Mouse (Mus musculus): ENCODE measurements around the gene 4930447C04Rik. TPM values are rescaled to one million over a fixed set of nuclear protein-coding genes. Genes with fewer than 3 reads are reported as not detected.

The 4930447C04Rik gene
- 5.5 and 9.4 TPM in 2 replicates for polyA plus RNA-seq (2015; fragmentation: Nextera tagmentation; extraction: Ambion mirVana)

DNA sequence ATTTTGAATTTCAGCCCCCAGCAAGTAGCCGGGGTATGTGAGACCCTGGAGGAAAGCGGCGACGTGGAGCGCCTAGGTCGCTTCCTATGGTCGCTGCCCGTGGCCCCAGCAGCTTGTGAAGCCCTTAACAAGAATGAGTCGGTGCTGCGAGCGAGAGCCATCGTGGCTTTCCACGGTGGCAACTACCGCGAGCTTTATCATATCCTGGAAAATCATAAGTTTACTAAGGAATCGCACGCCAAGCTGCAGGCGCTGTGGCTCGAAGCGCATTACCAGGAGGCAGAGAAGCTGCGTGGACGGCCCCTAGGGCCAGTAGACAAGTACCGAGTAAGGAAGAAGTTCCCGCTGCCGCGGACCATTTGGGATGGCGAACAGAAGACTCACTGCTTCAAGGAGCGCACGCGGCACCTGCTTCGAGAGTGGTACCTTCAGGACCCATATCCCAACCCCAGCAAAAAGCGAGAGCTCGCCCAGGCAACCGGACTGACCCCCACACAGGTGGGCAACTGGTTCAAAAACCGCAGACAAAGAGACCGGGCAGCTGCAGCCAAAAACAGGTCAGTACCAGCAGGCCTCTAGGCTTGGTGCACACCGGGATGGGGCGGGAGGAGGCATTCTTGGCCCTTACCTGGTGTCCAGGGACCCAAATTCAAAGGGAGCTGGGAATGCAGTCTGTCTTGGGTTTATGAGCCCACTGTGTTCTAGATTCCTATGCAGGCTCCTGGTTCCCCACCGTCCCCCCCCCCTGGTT is at the start of gene 4930447C04Rik:
Gene 4930447C04Rik, minus strand, starts transcription at position 704 of the 751 bp plus-strand sequence.
- Histone ChIP-seq H3K36me3 (ENCODE audit: control insufficient read depth, insufficient read depth, low read length) (no peaks in the 10 kb centered on the region), H3K9ac (ENCODE audit: low read depth, low read length) (no peak within 1 kb of the TSS), H3K4me2 (ENCODE audit: low read length) (peak within 1 kb of the TSS; percentile 32; the same call in 1 of the 2 replicates), H3K27ac (ENCODE audit: low read depth, low read length) (no peak within 1 kb of the TSS), H3K9me3 (ENCODE audit: control insufficient read depth, low read length) (no peaks in the 10 kb centered on the region), H3K4me1 (ENCODE audit: control insufficient read depth, insufficient read depth, low read depth, low read length) (no peaks in the 10 kb centered on the region; the same call in 1 of the 2 replicates), H3K4me3 (ENCODE audit: low read length) (no peak within 1 kb of the TSS), H3K27me3 (replicated peaks; ENCODE audit: control insufficient read depth, insufficient read depth, low read length) (peaks cover 66% of the 10 kb centered on the region)
- no peak for ATAC-seq
- WGBS, result 1% methylated on average over 39 of the region's 39 CpGs

DNA sequence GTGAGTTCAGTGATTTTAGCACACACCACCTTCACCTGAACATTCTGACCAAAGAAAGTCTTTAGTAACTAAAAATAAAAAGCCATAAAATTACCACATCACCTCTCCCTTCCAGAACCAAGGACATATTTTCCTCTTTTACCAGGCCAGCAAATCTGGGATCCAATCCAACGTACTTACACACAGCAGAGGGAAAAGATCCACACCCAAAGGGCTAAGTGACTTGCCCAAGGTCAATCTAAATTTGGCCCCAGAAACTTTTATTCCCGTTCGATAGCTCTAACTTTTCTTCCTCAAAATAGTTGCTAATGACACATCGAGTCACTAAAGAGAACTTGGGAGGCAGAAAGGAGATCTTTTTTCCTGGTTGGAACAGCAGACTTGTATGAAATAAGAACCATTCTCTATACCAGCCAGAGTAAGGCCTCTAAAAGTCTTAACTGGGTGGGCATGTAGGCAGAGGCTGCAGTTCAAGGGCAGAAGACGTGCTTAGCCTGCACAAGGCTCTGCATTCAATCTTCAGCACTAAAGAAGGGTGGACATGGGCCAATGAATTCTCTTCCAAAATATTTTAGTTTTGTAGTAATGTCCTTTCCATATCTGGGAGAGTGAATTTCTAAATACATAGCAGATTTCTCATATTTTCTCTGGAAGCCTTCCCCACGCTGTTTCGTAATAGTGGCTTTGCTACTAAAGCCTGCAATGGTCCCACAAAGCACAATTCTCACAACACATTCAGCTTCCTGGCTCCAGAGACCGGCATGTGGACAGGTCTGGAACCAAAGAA is 42.7 kb upstream of the 4930447C04Rik start:
- Histone ChIP-seq H3K4me1 (ENCODE audit: control insufficient read depth, insufficient read depth, low read depth, low read length) (no peaks in the 10 kb centered on the region), H3K4me2 (ENCODE audit: low read length) (no peak overlapping the region), H3K9ac (ENCODE audit: low read depth, low read length) (no peak overlapping the region), H3K27me3 (replicated peaks; ENCODE audit: control insufficient read depth, insufficient read depth, low read length) (no peaks in the 10 kb centered on the region), H3K9me3 (ENCODE audit: control insufficient read depth, low read length) (no peaks in the 10 kb centered on the region), H3K4me3 (ENCODE audit: low read length) (no peak overlapping the region), H3K36me3 (ENCODE audit: control insufficient read depth, insufficient read depth, low read length) (no peaks in the 10 kb centered on the region), H3K27ac (ENCODE audit: low read depth, low read length) (no peak overlapping the region)
- no peak for ATAC-seq
- WGBS, result 88% methylated on average over 8 of the region's 8 CpGs

DNA sequence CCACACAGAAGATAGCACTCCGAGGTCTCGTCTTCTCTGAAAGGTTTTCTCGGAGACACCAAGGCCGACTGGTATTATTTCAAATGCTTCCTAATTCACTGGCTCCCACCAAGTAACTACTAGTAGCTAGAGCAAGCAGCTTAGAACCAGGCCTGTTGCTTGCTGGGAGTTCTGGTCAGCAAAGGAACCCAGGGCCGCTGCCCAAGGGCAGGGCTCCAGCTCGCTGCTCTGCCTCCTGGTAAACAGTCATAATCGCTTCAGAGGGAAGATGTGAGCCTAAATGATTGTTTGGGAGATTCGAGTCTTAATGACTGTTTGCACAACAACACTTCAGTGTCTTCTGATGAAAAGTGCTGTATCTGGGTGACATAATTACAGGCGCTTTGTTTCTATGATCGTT is 42.0 kb upstream of the 4930447C04Rik start:
- Histone ChIP-seq H3K9me3 (ENCODE audit: control insufficient read depth, low read length) (no peaks in the 10 kb centered on the region), H3K9ac (ENCODE audit: low read depth, low read length) (no peak overlapping the region), H3K4me2 (ENCODE audit: low read length) (no peak overlapping the region), H3K27ac (ENCODE audit: low read depth, low read length) (no peak overlapping the region), H3K4me1 (ENCODE audit: control insufficient read depth, insufficient read depth, low read depth, low read length) (no peaks in the 10 kb centered on the region), H3K4me3 (ENCODE audit: low read length) (no peak overlapping the region), H3K27me3 (replicated peaks; ENCODE audit: control insufficient read depth, insufficient read depth, low read length) (no peaks in the 10 kb centered on the region), H3K36me3 (ENCODE audit: control insufficient read depth, insufficient read depth, low read length) (no peaks in the 10 kb centered on the region)
- no peak for ATAC-seq
- WGBS, result 84% methylated on average over 10 of the region's 10 CpGs

DNA sequence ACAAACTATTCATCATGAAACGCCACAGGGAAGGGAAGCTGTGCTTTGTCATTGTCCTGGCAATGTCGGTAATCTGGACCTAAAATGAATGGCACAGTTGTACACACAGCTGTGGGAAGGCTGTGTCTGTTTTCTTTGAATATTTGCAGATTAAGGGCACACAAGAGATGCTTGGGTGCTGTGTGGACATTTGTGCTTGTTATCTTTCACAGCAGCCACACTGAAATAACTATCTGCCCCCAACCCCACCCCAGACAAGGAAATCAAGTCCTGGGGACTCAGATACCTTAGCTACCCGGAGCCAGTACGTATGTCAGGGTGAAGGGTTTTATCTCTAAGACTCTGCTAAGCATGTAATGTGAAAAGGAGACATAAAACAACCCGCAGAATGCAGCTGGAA is 38.7 kb upstream of the 4930447C04Rik start:
- H3K4me1 ChIP-seq (ENCODE audit: control insufficient read depth, insufficient read depth, low read depth, low read length), result no peaks in the 10 kb centered on the region; the same call in 1 of the 2 replicates
- WGBS, result 81% methylated on average over 5 of the region's 5 CpGs
- no peak for ATAC-seq

DNA sequence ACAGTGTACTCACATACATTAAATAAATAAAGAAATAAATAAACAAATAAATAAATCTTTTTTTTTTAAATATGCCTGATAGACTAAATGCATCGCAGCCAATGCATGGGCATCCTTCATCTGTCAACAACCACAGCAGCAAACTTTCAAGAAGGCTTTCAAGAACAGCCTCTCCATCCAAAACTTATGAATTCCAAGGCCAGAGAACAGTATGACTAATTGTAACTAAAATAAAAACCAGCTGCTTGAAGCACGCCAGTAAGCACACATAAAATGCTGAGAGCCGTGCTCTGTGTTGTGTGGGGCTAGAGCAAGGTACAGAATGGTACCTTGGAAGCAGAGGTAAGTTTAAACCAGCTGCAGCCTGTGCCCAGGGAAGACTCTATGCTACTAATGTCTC is 37.3 kb upstream of the 4930447C04Rik start:
- Histone ChIP-seq H3K27me3 (replicated peaks; ENCODE audit: control insufficient read depth, insufficient read depth, low read length) (peaks cover 12% of the 10 kb centered on the region), H3K9me3 (ENCODE audit: control insufficient read depth, low read length) (no peaks in the 10 kb centered on the region), H3K4me2 (ENCODE audit: low read length) (no peak overlapping the region), H3K36me3 (ENCODE audit: control insufficient read depth, insufficient read depth, low read length) (no peaks in the 10 kb centered on the region), H3K27ac (ENCODE audit: low read depth, low read length) (no peak overlapping the region), H3K4me1 (ENCODE audit: control insufficient read depth, insufficient read depth, low read depth, low read length) (no peaks in the 10 kb centered on the region; the same call in 1 of the 2 replicates), H3K9ac (ENCODE audit: low read depth, low read length) (no peak overlapping the region), H3K4me3 (ENCODE audit: low read length) (no peak overlapping the region)
- 81% methylated on average over 3 of the region's 3 CpGs for WGBS
- no peak for ATAC-seq

More for the DNA sequence above, 38.7 kb upstream of the 4930447C04Rik start:
- H3K9me3 ChIP-seq (ENCODE audit: control insufficient read depth, low read length), result no peaks in the 10 kb centered on the region
- no peak overlapping the region for H3K4me3 ChIP-seq (ENCODE audit: low read length)
- H3K4me2 ChIP-seq (ENCODE audit: low read length), result no peak overlapping the region
- no peaks in the 10 kb centered on the region for H3K36me3 ChIP-seq (ENCODE audit: control insufficient read depth, insufficient read depth, low read length)
- H3K27me3 ChIP-seq (replicated peaks; ENCODE audit: control insufficient read depth, insufficient read depth, low read length), result peaks cover 6% of the 10 kb centered on the region; the same call in 1 of the 2 replicates
- no peak overlapping the region for H3K27ac ChIP-seq (ENCODE audit: low read depth, low read length)
- no peak overlapping the region for H3K9ac ChIP-seq (ENCODE audit: low read depth, low read length)

DNA sequence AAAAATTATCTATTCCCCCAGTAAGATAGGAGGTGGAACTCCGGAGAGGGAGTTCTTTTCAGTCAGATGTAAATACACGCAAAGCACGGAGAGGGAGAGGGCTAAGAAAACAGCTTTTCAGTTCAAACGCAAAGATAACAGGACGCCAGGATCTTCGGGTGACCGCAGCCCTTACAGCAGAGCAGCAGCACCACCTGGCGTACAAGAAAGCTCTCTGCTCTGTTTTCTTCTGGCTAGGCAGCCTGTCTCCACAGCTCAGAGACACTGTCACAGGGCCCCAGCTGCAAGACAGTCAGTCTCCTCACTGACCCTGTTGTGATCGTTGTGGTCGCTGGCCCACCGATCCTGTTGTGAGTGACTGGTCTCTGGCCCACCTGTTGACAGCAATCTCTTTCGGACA is 36.1 kb upstream of the 4930447C04Rik start:
- H3K36me3 ChIP-seq (ENCODE audit: control insufficient read depth, insufficient read depth, low read length), result no peaks in the 10 kb centered on the region
- WGBS, result 3% methylated on average over 12 of the region's 12 CpGs
- peak; percentile 86 for ATAC-seq
- H3K27ac ChIP-seq (ENCODE audit: low read depth, low read length), result no peak overlapping the region
- peaks cover 17% of the 10 kb centered on the region for H3K27me3 ChIP-seq (replicated peaks; ENCODE audit: control insufficient read depth, insufficient read depth, low read length)
- H3K4me1 ChIP-seq (ENCODE audit: control insufficient read depth, insufficient read depth, low read depth, low read length), result no peaks in the 10 kb centered on the region; the same call in 1 of the 2 replicates
- H3K9ac ChIP-seq (ENCODE audit: low read depth, low read length), result no peak overlapping the region
- H3K4me2 ChIP-seq (ENCODE audit: low read length), result peak overlapping the region; percentile 32
- H3K9me3 ChIP-seq (ENCODE audit: control insufficient read depth, low read length), result no peaks in the 10 kb centered on the region
- peak overlapping the region; percentile 20; the same call in 1 of the 2 replicates for H3K4me3 ChIP-seq (ENCODE audit: low read length)

DNA sequence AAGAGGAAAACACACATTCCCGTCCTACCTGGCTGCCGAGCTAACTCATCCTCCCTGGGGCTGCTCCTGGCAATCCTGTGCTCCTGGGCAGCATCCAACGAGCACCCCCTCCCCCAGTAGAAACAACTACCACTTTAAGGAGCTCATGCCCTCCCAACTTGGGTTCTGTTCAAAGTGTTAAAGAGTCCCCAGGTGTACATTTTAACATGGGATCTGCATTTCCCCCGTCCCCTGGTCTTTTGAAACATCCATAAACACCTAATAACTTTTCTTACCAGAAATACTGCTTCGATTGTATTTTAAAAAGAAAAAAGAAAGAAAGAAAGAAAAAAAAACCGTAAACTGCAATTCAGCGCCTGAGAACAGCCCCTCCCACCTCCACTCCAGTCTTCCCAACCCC is 35.6 kb upstream of the 4930447C04Rik start:
- Histone ChIP-seq H3K9me3 (ENCODE audit: control insufficient read depth, low read length) (no peaks in the 10 kb centered on the region), H3K4me1 (ENCODE audit: control insufficient read depth, insufficient read depth, low read depth, low read length) (no peaks in the 10 kb centered on the region; the same call in 1 of the 2 replicates), H3K4me2 (ENCODE audit: low read length) (peak overlapping the region; percentile 32), H3K4me3 (ENCODE audit: low read length) (peak overlapping the region; percentile 20; the same call in 1 of the 2 replicates), H3K27me3 (replicated peaks; ENCODE audit: control insufficient read depth, insufficient read depth, low read length) (peaks cover 19% of the 10 kb centered on the region), H3K27ac (ENCODE audit: low read depth, low read length) (no peak overlapping the region), H3K36me3 (ENCODE audit: control insufficient read depth, insufficient read depth, low read length) (no peaks in the 10 kb centered on the region), H3K9ac (ENCODE audit: low read depth, low read length) (no peak overlapping the region)
- no peak for ATAC-seq
- WGBS, result 4% methylated on average over 7 of the region's 7 CpGs

DNA sequence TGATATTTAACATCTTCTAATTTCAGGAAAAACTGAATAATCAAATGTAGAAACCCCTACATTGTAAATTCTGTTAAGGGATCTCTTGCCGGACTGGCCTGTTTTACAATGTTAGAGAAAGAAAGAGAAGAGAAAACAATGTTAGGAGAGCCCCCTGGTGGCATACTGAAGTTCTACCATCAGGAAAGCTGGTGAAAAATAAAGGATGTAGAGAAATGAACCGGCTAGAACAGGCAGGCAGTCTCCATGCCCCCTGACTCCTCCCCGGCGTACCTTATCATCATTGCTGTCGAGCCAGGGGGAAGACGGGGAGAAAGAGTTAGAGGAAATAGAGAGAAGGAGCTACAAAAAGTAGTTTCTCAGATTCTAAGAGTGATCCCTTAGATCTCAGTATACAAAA is 32.6 kb upstream of the 4930447C04Rik start:
- H3K9me3 ChIP-seq (ENCODE audit: control insufficient read depth, low read length), result no peaks in the 10 kb centered on the region
- peaks cover 19% of the 10 kb centered on the region for H3K27me3 ChIP-seq (replicated peaks; ENCODE audit: control insufficient read depth, insufficient read depth, low read length)
- no peak overlapping the region for H3K4me2 ChIP-seq (ENCODE audit: low read length)
- ATAC-seq, result no peak
- H3K4me1 ChIP-seq (ENCODE audit: control insufficient read depth, insufficient read depth, low read depth, low read length), result no peaks in the 10 kb centered on the region; the same call in 1 of the 2 replicates
- no peak overlapping the region for H3K9ac ChIP-seq (ENCODE audit: low read depth, low read length)
- no peak overlapping the region for H3K27ac ChIP-seq (ENCODE audit: low read depth, low read length)
- WGBS, result 12% methylated on average over 6 of the region's 6 CpGs
- H3K36me3 ChIP-seq (ENCODE audit: control insufficient read depth, insufficient read depth, low read length), result no peaks in the 10 kb centered on the region
- H3K4me3 ChIP-seq (ENCODE audit: low read length), result no peak overlapping the region

DNA sequence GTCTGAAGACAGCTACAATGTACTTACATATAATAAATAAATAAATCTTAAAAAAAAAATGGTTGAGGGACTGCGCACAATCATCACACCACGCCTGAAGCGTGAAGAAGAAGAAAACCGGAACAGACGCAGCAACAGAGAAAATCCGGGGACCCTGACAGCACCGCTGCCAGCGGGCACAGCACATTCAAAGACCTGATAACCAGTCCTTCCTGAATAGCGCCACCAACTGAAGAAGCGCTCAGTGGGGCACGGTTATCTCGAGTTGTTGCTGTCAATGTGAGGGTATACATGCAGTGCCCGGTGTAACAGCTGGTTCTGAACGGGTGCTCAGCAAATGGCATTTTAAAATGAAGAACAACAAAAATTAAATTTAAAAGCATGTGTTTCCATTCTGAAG is 30.0 kb upstream of the 4930447C04Rik start:
- ATAC-seq, result no peak
- Histone ChIP-seq H3K4me3 (ENCODE audit: low read length) (no peak overlapping the region), H3K36me3 (ENCODE audit: control insufficient read depth, insufficient read depth, low read length) (no peaks in the 10 kb centered on the region), H3K4me2 (ENCODE audit: low read length) (no peak overlapping the region), H3K27ac (ENCODE audit: low read depth, low read length) (no peak overlapping the region), H3K9me3 (ENCODE audit: control insufficient read depth, low read length) (no peaks in the 10 kb centered on the region), H3K4me1 (ENCODE audit: control insufficient read depth, insufficient read depth, low read depth, low read length) (no peaks in the 10 kb centered on the region), H3K9ac (ENCODE audit: low read depth, low read length) (no peak overlapping the region), H3K27me3 (replicated peaks; ENCODE audit: control insufficient read depth, insufficient read depth, low read length) (peaks cover 17% of the 10 kb centered on the region)
- 64% methylated on average over 14 of the region's 14 CpGs for WGBS

Measured in hindbrain, embryonic 16.5 days (tissue).